Mouse (Mus musculus) stomach, embryonic 14.5 days (tissue): ENCODE measurements around the gene Gdpd3. TPM values are rescaled to one million over a fixed set of nuclear protein-coding genes. Genes with fewer than 3 reads are reported as not detected.

ENCODE experiments used
- ATAC-seq: fragments of 200-750 bp; cut with Nextera tagmentation; 2 replicates; pipeline ENCODE4 v1.8.0; 2017; ENCODE audit warnings: low read depth, moderate TSS enrichment; ENCODE audit not compliant: insufficient number of reproducible peaks, insufficient read depth, low FRiP score
- H3K27ac ChIP-seq: fragments of 300-500 bp; sonication (generic); 2 replicates; pipeline ENCODE4 v1.5.1; 2014; ENCODE audit warnings: mild to moderate bottlenecking, low read length, moderate library complexity, mixed read lengths
- H3K27me3 ChIP-seq: fragments of 300-500 bp; sonication (generic); 2 replicates; pipeline ENCODE4 v1.6.1; 2014; ENCODE audit warnings: low read length, control low read depth, mixed read lengths; ENCODE audit not compliant: control insufficient read depth, insufficient read depth
- H3K36me3 ChIP-seq: fragments of 300-500 bp; sonication (generic); 2 replicates; pipeline ENCODE4 v1.6.1; 2014; ENCODE audit warnings: mild to moderate bottlenecking, control low read depth, low read length, moderate library complexity, mixed read lengths; ENCODE audit not compliant: control insufficient read depth, insufficient read depth
- H3K4me1 ChIP-seq: fragments of 300-500 bp; sonication (generic); 2 replicates; pipeline ENCODE4 v1.6.1; 2014; ENCODE audit warnings: low read length, control low read depth, mixed read lengths; ENCODE audit not compliant: control insufficient read depth, insufficient read depth
- H3K4me2 ChIP-seq: fragments of 300-500 bp; sonication (generic); replicated peaks from 2 replicates; pipeline ENCODE4 v1.6.1; 2014; ENCODE audit warnings: low read depth, low read length, control low read depth
- H3K4me3 ChIP-seq: fragments of 300-500 bp; sonication (generic); 2 replicates; pipeline ENCODE4 v1.5.1; 2014; ENCODE audit warnings: low read depth, low read length, control low read depth
- H3K9ac ChIP-seq: fragments of 300-500 bp; sonication (generic); replicated peaks from 2 replicates; pipeline ENCODE4 v1.6.1; 2014; ENCODE audit warnings: low read depth, mild to moderate bottlenecking, control low read depth, low read length, moderate library complexity, mixed read lengths
- H3K9me3 ChIP-seq: fragments of 300-500 bp; sonication (generic); 2 replicates; pipeline ENCODE4 v1.6.1; 2016; ENCODE audit warnings: low read depth, low read length, control low read depth; ENCODE audit not compliant: control insufficient read depth
- WGBS: fragments of 180-500 bp; shearing (Covaris S2); extraction: QIAGEN DNeasy Blood & Tissue Kit; methylation state at CpG from one replicate; pipeline ENCODE4 v1.1.7; 2014; 5-methylcytosine and 5-hydroxymethylcytosine counted together
- polyA plus RNA-seq: library from polyadenylated mRNA; unstranded; fragments of >200 nt; fragmentation: Nextera tagmentation; extraction: Ambion mirVana; gene quantifications from 2 replicates; pipeline ENCODE4 v1.2.1, GENCODE M21; 2014

Gdpd3 gene
- polyA plus RNA-seq, 1 experiment from 2014 or later: 2.8 TPM

DNA sequence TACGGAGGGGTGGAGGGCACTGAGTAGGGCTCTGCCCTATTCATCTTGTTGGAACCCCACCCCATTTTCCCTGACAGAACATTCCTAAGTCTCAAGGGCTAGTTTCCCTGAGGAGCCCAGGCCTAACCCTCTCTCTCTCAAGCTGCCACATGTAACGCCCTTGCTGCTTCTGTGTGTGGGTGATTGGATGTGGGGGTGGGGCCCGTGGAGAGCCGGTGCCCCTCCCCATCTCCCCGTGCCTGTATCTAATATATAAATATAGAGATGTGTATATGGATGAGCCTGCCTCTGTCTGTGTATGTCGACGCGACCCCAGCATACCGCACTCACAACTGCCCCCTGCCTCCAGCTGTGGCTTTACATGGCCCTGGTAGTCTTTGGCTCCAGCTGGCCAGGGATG, 594 bp upstream of the Gdpd3 start:
- no peak; the same call in 1 of the 2 replicates for ATAC-seq
- Histone ChIP-seq H3K36me3 (peaks cover 71% of the 10 kb centered on the region), H3K27me3 (no peaks in the 10 kb centered on the region), H3K4me2 (no peak overlapping the region), H3K27ac (no peak overlapping the region), H3K4me3 (no peak overlapping the region), H3K9ac (no peak overlapping the region), H3K9me3 (no peaks in the 10 kb centered on the region), H3K4me1 (peaks cover 22% of the 10 kb centered on the region)
- WGBS: 71% methylated on average over 9 of the region's 9 CpGs

GRCm38 (mm10) chr7:126767001-126767400, 867 bp downstream of the Gdpd3 start:
- no peaks in the 10 kb centered on the region for H3K27me3 ChIP-seq
- H3K9ac ChIP-seq: no peak overlapping the region
- peaks cover 76% of the 10 kb centered on the region for H3K36me3 ChIP-seq
- no peak overlapping the region for H3K4me2 ChIP-seq
- no peak for ATAC-seq
- peaks cover 8% of the 10 kb centered on the region for H3K4me1 ChIP-seq
- WGBS: 93% methylated on average over 8 of the region's 8 CpGs
- H3K4me3 ChIP-seq: no peak overlapping the region
- H3K9me3 ChIP-seq: no peaks in the 10 kb centered on the region
- H3K27ac ChIP-seq: no peak overlapping the region

- WGBS: 81% methylated on average over 12 of the region's 12 CpGs
Measured at GRCm38 (mm10) chr7:126770784-126771183, 4.7 kb downstream of the Gdpd3 start.

GRCm38 (mm10) chr7:126773351-126773750, 7.2 kb downstream of the Gdpd3 start:
- no peak for ATAC-seq
- H3K4me1 ChIP-seq: peaks cover 15% of the 10 kb centered on the region; the same call in 1 of the 2 replicates
- peaks cover 33% of the 10 kb centered on the region; the same call in 1 of the 2 replicates for H3K36me3 ChIP-seq
- H3K9me3 ChIP-seq: no peaks in the 10 kb centered on the region
- 82% methylated on average over 2 of the region's 2 CpGs for WGBS
- H3K27ac ChIP-seq: no peak overlapping the region
- no peak overlapping the region for H3K9ac ChIP-seq
- no peak overlapping the region for H3K4me3 ChIP-seq
- no peak overlapping the region for H3K4me2 ChIP-seq
- H3K27me3 ChIP-seq: no peaks in the 10 kb centered on the region

More at GRCm38 (mm10) chr7:126770784-126771183, 4.7 kb downstream of the Gdpd3 start:
- Histone ChIP-seq H3K4me1 (0 out of 2 replicates have a peak, but pooled peaks cover under 1% of the 10 kb centered on the region), H3K9ac (no peak overlapping the region), H3K9me3 (no peaks in the 10 kb centered on the region), H3K27me3 (no peaks in the 10 kb centered on the region), H3K4me2 (no peak overlapping the region), H3K36me3 (peaks cover 55% of the 10 kb centered on the region), H3K27ac (no peak overlapping the region), H3K4me3 (no peak overlapping the region)
- no peak for ATAC-seq

DNA sequence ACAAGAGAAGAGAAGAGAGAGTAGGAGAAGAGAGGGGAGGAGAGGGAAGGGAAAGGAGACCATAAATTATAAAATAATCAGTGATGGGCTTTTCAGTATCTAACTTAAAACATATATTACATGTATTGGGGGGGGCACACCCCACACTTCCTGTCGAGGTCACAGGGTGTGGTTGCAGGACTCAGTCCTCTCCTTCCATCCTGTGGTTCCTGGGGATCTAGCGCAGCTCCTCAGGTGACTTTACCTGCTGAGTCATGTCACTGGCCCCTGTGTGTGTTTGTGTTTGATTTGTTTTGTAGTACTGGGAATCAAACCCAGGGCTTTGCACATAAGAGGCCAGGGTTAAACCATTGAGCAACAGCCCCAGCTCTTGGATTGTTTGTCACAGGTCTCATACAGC, 8.3 kb downstream of the Gdpd3 start:
- no peak overlapping the region for H3K9ac ChIP-seq

DNA sequence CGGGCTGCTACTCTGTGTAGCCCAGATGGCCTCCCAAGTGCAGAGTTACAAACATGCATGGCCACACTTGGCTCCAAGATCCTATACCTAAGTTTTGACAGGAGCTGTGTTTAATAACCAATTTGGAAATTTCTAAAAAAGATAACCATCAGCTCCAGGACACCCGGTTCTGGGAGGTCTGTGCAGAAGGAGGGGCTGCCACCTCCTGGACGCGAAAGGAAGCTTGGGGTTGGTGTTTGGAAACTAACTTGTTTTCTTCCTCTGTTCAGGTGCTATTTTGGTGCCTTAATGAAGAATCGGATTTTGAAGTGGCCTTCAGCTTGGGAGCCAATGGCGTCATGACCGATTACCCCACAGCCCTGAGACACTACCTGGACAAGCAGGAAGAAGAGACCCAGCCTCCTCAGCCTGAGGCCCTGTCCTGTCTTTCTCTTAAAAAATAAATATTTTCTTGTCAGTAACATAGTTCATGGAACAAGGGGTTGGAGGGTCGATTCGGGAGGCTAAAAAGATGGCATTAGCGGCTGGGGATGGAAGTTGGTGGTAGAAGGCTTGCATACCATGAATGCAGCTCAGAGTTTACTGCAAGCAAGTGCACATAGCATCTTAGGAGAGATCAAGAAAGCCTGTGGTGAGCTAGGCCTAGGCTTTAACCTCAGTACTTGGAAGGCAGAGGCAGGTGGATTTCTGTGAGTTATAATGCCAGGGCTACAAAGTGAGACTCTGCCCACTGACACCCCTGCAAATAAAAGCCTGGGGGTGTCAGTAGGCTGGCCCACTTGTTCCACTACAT, 9.2 kb downstream of the Gdpd3 start:
- Histone ChIP-seq H3K9ac (no peak overlapping the region), H3K27me3 (no peaks in the 10 kb centered on the region), H3K4me3 (no peak overlapping the region), H3K9me3 (no peaks in the 10 kb centered on the region), H3K4me1 (peaks cover 23% of the 10 kb centered on the region), H3K27ac (peak overlapping the region; percentile 78; the same call in 1 of the 2 replicates), H3K4me2 (peak overlapping the region; percentile 88; the same call in 1 of the 2 replicates), H3K36me3 (peaks cover 19% of the 10 kb centered on the region)
- no peak for ATAC-seq
- WGBS: 75% methylated on average over 10 of the region's 10 CpGs

More for the DNA sequence above, 8.3 kb downstream of the Gdpd3 start:
- no peak overlapping the region for H3K27ac ChIP-seq
- peaks cover 15% of the 10 kb centered on the region; the same call in 1 of the 2 replicates for H3K4me1 ChIP-seq
- no peaks in the 10 kb centered on the region for H3K9me3 ChIP-seq
- H3K4me2 ChIP-seq: no peak overlapping the region
- H3K36me3 ChIP-seq: peaks cover 28% of the 10 kb centered on the region
- no peak for ATAC-seq
- H3K27me3 ChIP-seq: no peaks in the 10 kb centered on the region
- no peak overlapping the region for H3K4me3 ChIP-seq
- WGBS: 61% methylated on average over 2 of the region's 2 CpGs

GRCm38 (mm10) chr7:126775978-126776234, 9.8 kb downstream of the Gdpd3 start:
- H3K9ac ChIP-seq: no peak overlapping the region
- no peaks in the 10 kb centered on the region for H3K27me3 ChIP-seq
- H3K4me1 ChIP-seq: peaks cover 26% of the 10 kb centered on the region
- 50% methylated on average over 3 of the region's 3 CpGs for WGBS
- no peaks in the 10 kb centered on the region for H3K9me3 ChIP-seq
- no peak overlapping the region for H3K4me3 ChIP-seq
- ATAC-seq: no peak
- H3K36me3 ChIP-seq: peaks cover 17% of the 10 kb centered on the region
- H3K4me2 ChIP-seq: peak overlapping the region; percentile 88
- peak overlapping the region; percentile 78; the same call in 1 of the 2 replicates for H3K27ac ChIP-seq

DNA sequence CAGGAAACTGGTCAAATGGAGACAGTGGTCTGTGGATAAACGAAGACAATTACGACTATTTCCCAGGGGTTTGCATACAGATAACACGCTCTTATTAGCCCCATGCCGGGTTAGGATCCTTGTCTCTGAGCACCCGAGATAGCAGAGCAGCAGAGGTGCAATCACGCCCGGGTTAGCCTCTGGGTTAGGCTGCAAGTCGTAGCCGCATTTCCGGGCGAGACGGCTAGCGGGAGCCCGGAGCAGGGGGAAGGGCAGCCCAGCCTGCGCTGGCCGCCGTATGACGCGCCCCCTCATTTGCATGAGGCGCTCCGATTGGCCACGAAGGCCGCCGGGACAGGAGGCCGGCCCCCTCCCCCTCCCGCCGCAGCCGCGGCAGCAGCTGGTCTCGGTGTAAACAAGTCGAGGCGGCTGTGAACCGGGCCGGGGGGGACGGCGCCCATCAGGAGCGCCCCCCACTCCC, 10.5 kb downstream of the Gdpd3 start, which contains the start of gene Ypel3:
TSS of gene Ypel3 (plus strand) at position 358 of the 460 bp plus-strand sequence.
- ATAC-seq: peak; percentile 94
- Histone ChIP-seq H3K9ac (peak within 1 kb of the TSS; percentile 74), H3K4me2 (peak within 1 kb of the TSS; percentile 88), H3K4me1 (peaks cover 31% of the 10 kb centered on the region), H3K4me3 (peak within 1 kb of the TSS; percentile 72), H3K36me3 (peaks cover 13% of the 10 kb centered on the region), H3K27me3 (no peaks in the 10 kb centered on the region), H3K9me3 (no peaks in the 10 kb centered on the region), H3K27ac (peak within 1 kb of the TSS; percentile 78)
- under 1% methylated on average over 32 of the region's 37 CpGs for WGBS
